Mouse (Mus musculus) c-Kit-positive CD71-negative TER-119-negative erythroid progenitor cells, embryonic 14.5 days (primary cell): ENCODE measurements around the gene Schip1.

Experiments used
- DNase-seq: peaks from one replicate; pipeline ENCODE4 v3.0.0-alpha.2; 2013; ENCODE audit warnings: low read depth

Gene Schip1

GRCm38 (mm10) chr3:68470622-68471021 lies 406.0 kb downstream of the Schip1 start:
- no peak for DNase-seq

DNA sequence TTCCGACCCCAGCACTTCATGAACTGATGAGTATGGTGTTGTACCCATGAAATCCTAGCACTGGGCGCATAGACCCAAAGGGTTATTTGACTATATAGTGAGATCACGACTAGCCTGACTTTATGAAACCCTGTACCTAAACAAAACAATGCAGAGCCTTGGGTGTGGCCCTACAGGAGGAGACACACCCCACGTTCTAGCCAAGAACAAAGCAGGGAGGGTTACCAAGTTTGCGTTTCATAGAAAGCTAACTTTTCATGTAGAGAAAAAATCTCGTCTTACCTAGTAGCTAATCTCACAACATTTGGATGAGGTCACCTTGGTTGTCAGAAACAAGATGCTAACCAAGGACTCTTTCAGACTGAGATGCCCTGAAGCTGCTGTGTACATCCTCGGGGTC lies 411.7 kb downstream of the Schip1 start:
- DNase-seq, result no peak

DNA sequence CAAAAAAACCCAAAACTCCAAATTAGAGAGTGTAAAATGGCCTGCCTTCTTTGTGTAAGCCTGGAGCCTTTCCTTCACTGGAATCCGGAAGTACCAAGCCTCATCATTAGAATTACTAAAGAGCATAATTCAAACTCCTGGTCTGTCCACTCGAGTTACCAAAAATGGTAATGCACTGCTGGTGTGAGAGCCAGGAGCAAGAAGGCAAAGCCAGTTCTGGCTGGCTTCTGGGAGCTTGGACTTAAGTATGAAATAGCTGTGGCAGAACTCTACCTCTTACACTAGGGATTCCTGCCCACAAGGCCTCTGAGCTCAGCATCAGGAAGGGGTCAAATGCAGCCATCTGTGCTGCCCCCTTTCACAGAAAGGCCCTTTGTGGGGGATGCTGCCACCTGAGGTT lies 412.9 kb downstream of the Schip1 start:
- DNase-seq, result no peak

DNA sequence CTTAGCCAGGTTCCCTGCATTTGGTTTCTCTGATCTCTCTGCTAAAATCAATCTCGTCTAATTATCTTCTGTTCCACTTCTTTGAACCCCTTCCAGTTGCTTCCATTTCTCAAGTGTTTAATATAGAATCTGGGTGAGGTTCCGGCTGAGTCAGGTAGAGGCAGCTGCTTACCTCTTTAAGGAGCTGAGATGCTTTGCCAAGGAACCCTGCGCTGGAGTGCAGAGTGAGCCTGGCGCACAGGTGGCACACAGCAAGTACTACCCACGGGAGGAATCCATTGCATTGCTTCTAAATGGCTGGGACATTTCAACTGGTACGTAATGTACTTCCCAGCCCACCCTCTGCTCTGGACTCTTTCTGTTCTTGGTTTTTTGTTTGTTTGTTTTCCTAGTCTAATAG lies 414.7 kb downstream of the Schip1 start:
- no peak for DNase-seq

DNA sequence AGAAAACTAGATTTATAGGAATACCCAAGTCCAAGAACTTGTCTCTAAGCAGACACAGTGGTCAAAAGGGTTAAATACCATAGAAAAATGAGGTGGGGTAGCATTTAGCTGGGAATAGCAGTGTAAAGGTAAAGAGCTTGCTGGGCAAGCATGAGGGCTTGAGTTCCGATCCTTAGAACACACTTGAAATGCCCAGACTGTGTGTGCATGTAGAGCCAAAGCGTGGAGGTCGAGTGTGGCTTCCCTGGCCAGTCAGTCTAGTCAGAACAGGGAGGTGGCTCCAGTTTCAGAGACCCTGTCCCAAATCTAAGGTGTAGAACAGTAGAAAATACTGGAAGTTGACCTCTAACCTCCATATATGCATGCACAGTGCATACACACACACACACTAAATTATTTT lies 418.9 kb downstream of the Schip1 start:
- no peak for DNase-seq

DNA sequence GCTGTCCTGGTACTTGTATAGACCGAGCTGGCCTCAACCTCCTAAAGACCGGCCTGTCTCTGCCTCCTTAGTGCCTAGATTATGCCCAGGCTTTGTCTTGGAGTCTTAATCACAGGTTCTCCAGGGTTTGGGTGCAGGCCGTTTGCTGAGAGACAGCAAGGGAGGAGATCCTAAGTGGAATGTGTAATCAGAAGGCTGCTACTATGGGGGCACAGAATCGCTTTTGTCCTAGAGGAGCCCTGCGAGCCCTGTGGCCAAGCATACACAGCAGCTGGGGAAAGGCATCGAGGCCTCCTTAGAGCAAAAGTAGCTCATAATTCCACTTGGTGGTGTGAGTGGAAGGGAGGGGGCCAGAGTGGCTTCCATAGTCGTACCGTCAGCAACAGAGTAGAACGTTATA lies 419.4 kb downstream of the Schip1 start:
- no peak for DNase-seq

- no peak for DNase-seq
These were observed 420.0 kb downstream of the Schip1 start for GRCm38 (mm10) chr3:68484561-68484960.

- no peak for DNase-seq
These were observed 423.0 kb downstream of the Schip1 start for GRCm38 (mm10) chr3:68487621-68488020.

- DNase-seq, result no peak
These were observed 423.7 kb downstream of the Schip1 start for GRCm38 (mm10) chr3:68488316-68488715.

GRCm38 (mm10) chr3:68491516-68491915 lies 426.9 kb downstream of the Schip1 start:
- DNase-seq, result no peak

DNA sequence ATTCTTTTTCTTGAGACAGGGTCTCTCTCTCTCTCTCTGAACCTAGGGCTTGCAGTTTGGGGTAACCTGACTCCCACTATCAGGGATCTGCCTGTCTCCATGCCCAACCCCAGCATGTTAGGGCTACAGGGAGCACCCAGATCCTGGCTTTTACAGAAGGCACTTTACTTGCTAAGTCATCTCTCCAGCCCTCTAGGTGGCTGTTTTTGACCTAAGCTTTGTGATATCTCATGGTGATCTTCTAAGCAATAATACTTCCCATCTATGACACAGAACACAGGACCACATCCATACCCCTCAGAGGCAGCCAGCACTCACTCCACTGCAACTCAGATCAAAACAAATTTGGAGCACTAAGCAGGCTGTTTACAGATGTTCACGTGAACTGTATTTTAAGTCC lies 427.5 kb downstream of the Schip1 start:
- DNase-seq, result no peak

DNA sequence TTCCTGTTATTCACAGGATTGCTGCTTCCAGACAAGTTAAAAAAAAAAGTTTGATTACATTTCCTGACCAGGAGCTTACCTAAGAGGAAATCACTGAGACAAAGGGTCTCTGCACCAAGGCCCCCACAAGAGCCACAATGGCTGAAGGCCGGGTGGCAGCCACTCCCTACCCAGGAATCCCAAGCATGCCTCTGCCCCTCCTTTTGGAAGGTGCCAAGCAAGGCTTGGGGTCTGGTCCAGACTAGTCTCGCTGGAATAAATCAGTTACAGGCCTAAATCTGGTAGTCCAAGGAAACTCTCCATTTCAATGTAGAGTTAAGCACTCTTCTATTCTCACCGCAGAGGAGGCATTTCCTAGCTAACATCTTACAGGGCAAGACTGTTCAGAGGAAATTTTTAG lies 427.9 kb downstream of the Schip1 start:
- DNase-seq, result no peak

DNA sequence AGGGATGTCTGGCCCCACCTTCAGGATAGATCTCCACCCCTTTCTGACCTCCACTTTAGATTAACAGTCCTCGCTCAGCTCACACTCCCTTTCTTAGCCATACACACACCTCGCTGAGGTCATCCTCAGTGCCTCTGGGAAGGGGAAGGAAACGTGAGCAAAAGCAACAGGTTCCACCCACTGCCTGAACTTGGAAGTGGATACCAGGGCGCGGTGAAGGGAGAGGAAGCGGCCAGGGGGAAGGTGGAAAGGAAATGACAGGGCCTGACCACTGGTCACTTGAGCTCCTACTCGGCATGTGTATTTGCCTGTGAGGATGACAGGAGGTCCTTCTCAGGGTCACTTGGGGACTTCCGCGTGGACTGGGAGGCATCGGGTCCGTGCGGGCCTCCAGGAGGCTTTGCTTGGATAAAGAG lies 428.6 kb downstream of the Schip1 start:
- DNase-seq, result no peak

GRCm38 (mm10) chr3:68493586-68494295 lies 429.1 kb downstream of the Schip1 start:
- no peak for DNase-seq

DNA sequence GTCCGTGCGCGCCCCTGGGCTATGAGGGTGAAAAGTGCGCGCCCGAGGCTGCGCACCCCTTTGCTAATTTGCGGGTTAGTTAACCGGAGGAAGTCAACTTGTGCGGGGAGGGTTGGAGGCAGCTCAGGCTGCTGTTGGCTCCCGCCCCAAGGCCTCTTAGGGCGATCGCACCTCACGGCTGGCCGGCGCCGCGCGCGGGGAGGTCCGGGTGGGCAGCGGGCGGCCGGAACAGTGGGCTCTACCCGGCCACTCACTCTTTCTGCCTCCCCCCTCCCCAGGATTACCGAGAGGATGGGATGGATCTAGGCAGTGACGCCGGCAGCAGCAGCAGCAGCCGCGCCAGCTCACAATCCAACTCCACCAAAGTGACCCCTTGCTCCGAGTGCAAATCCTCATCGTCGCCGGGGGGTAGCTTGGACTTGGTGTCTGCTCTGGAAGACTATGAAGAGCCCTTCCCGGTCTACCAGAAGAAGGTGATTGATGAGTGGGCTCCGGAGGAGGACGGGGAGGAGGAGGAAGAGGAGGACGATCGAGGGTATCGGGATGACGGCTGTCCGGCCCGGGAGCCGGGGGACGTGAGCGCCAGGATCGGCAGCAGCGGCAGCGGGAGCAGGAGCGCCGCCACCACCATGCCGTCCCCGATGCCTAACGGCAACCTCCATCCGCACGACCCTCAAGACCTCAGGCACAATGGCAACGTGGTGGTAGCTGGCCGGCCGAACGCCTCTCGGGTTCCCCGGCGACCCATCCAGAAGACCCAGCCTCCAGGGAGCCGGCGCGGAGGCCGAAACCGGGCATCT lies 429.9 kb downstream of the Schip1 start:
- DNase-seq, result no peak

DNA sequence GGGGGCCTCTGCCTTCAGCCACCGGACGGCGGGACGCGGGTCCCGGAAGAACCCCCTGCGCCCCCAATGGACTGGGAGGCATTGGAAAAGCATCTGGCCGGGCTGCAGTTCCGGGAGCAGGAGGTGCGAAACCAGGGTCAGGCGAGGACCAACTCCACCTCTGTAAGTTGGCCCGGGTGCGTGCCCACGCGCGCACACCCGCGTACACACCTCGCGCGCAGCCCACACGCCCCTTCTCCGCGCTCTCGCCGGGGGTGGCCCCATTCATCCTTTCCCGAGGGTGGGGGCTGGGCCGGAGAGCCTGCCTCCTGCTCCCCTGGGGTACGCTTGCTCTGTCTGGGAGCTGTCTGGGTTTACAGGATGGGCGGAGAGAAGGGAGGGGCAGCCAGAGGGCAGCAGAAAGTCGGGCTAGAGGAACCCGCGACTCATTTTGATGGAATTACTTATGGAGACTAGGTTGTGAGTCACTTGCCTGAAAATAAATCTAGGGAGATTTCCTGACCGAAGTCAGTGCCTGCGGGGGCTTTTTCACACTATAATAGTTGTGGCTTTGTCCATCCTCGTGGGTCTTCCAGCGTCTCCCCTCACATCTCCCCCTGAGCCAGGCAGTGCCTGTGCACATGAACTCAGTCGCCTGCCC lies 430.6 kb downstream of the Schip1 start:
- DNase-seq, result no peak

- DNase-seq, result no peak
These were observed 431.2 kb downstream of the Schip1 start for GRCm38 (mm10) chr3:68495736-68496242.

- no peak for DNase-seq
These were observed 431.9 kb downstream of the Schip1 start for GRCm38 (mm10) chr3:68496513-68496912.

DNA sequence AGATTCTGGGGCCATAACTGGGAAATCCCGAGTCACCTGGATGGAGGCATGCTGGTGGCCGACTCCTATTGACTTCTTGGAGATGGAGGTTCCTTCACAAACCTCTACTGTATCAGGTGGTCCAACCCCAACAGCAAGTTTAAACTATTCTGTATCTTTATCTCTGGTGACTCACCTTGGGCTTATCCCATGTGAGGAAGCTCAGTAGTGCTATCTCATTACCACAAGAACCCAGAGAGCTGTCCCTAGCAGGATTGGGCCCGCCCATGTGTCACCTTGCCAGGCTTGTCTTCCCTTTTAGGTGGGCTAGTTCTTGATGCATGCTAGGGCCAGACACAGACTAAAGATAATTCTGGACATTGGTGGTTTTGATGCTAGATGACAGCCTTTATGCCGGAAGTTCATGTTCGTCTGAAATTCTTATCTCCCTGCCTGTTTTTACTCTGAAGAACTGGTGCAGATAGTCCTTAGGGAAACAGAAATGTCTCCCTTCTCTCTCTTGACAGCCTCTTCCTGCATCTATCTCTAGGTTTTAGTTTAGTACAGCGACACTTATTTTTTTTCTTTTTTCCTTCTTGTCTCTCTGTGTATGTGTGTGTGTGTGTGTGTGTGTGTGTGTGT lies 435.0 kb downstream of the Schip1 start:
- no peak for DNase-seq

GRCm38 (mm10) chr3:68504838-68505237 lies 440.2 kb downstream of the Schip1 start:
- DNase-seq, result no peak

DNA sequence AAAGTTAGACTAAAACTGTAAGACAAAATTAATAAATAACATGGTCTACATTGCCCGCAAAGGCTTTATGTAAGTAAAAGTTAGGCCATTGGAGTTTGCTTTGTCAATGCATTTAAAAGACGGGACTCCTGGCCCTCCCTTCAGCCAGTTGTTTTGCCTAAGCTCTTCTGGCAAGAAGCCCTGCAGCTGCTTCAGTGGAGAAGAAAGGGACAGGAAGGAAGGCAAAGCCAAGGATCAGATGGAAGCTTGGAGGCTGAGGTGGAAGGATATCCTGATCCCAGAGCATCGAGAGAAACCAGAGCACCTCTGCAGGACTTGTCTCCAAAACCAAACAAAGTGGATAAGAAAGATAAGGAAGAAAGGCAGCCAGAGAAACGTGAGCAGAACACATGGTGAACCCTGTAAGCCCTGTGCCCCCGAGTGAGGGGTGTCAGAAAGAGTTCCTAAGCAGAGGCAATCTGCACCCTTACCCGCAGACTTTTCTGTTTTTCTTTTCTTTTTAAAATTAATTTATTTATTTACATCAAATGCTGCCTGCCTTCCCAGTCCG lies 442.2 kb downstream of the Schip1 start:
- DNase-seq, result no peak

DNA sequence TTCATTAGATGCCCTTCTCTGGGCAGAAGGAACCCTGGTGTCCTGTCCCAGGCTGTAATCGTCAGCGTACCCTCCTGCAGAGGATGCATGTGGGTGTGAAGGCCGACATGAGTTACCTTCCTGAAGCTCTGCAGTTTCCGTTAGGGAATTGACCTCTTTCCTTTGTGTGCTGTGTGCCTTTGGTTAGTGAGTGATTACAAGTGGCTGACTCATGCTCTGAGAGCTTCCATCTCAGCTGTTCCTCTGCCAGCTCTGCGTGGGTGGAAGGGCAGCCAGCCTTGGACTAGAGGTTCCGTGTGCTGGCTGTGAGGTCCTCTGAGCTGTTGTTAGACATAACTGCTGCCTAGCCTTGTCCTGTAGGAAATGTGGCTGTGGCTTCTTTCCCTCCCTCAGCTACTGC lies 444.0 kb downstream of the Schip1 start:
- no peak for DNase-seq
